Mouse (Mus musculus): ENCODE measurements around the gene Khsrp.

Khsrp gene

GRCm38 (mm10) chr17:57029691-57030090 lies 1.6 kb downstream of the Khsrp start:
- DNase-seq = no peak

- DNase-seq = no peak
Measured at GRCm38 (mm10) chr17:57027471-57027870, 3.9 kb downstream of the Khsrp start.

GRCm38 (mm10) chr17:57020960-57021359 lies 10.4 kb downstream of the Khsrp start:
- no peak for DNase-seq

- no peak for DNase-seq
Measured at GRCm38 (mm10) chr17:57019693-57020092, 11.6 kb downstream of the Khsrp start.

GRCm38 (mm10) chr17:57012245-57012795 lies 19.0 kb downstream of the Khsrp start:
- peak in 1 of 2 experiments; percentile 35 for DNase-seq

- DNase-seq = peak; percentile 98 to 99
Measured at GRCm38 (mm10) chr17:57011236-57012141, 19.8 kb downstream of the Khsrp start, which contains the start of the genes Gtf2f1 and Gm17949. Gtf2f1 (minus strand) TSS chr17:57011288. Gm17949 (plus strand) TSS chr17:57011469.

- no peak for DNase-seq
Measured at GRCm38 (mm10) chr17:57010911-57011235, 20.4 kb downstream of the Khsrp start.

- DNase-seq = peak; percentile 54 to 55
Measured at GRCm38 (mm10) chr17:57007137-57007905, 24.0 kb downstream of the Khsrp start.

GRCm38 (mm10) chr17:57003994-57004393 lies 27.3 kb downstream of the Khsrp start:
- DNase-seq = no peak

GRCm38 (mm10) chr17:57001228-57001627 lies 30.1 kb downstream of the Khsrp start:
- no peak for DNase-seq

- DNase-seq = no peak
Measured at GRCm38 (mm10) chr17:56999968-57000609, 31.2 kb downstream of the Khsrp start, which contains the start of gene Pspn. Pspn (minus strand) TSS chr17:57000018.

- DNase-seq = no peak
Measured at GRCm38 (mm10) chr17:56999414-56999813, 31.9 kb downstream of the Khsrp start.

- peak; percentile 94 to 96 for DNase-seq
Measured at GRCm38 (mm10) chr17:56997029-56997667, 34.2 kb downstream of the Khsrp start, which contains the start of gene Alkbh7. Alkbh7 (plus strand) TSS chr17:56997339.

GRCm38 (mm10) chr17:56996506-56996905 lies 34.8 kb downstream of the Khsrp start:
- DNase-seq = no peak

GRCm38 (mm10) chr17:56995046-56995445 lies 36.3 kb downstream of the Khsrp start:
- DNase-seq = no peak

GRCm38 (mm10) chr17:56990966-56991365 lies 40.4 kb downstream of the Khsrp start:
- no peak for DNase-seq

- DNase-seq = peak; percentile 94 to 97
Measured at GRCm38 (mm10) chr17:56990115-56990746, 41.1 kb downstream of the Khsrp start, which contains the start of gene Clpp. Clpp (plus strand) TSS chr17:56990305.

GRCm38 (mm10) chr17:56989467-56990114 lies 41.7 kb downstream of the Khsrp start:
- peak; percentile 90 for DNase-seq

GRCm38 (mm10) chr17:56988921-56989430 lies 42.3 kb downstream of the Khsrp start:
- no peak for DNase-seq

- DNase-seq = no peak
Measured at GRCm38 (mm10) chr17:56988441-56988840, 42.9 kb downstream of the Khsrp start.

Data from cerebellum, postnatal 10 days (tissue).